Mouse (Mus musculus): ENCODE measurements around the gene Wwc2.

GRCm38 (mm10) chr8:47891641-47892040 lies 99.1 kb downstream of the Wwc2 start:
- TF ChIP-seq CTCF (IDR thresholded peaks at IDR 0.05; ENCODE audit: borderline replicate concordance, insufficient read depth, low read length) (no peak), POLR2A (IDR thresholded peaks at IDR 0.05; ENCODE audit: low read depth, low read length) (no peak)
